Mouse (Mus musculus): ENCODE results near the gene Peak1. TPM values are rescaled to one million over a fixed set of nuclear protein-coding genes. Genes with fewer than 3 reads are reported as not detected.
A peak's percentile ranks its signal among the peaks of the same experiment; 100 is the strongest.

Peak1 gene
- polyA plus RNA-seq, 1 experiment, result 33.7 TPM

GRCm38 (mm10) chr9:56160341-56161141 is 257.3 kb downstream of the Peak1 start:
- Histone ChIP-seq H3K4me3 (ENCODE audit: insufficient read depth, low read length) (peak overlapping the region; percentile 68), H3K27ac (ENCODE audit: insufficient read depth, low read depth, low read length) (no peak overlapping the region; the same call in 1 of the 2 replicates), H3K4me1 (ENCODE audit: control insufficient read depth, insufficient read depth, low read length) (peaks cover 15% of the 10 kb centered on the region)
- TF ChIP-seq CTCF (IDR thresholded peaks at IDR 0.05; ENCODE audit: low read depth, low read length) (no peak), POLR2A (IDR thresholded peaks at IDR 0.05; ENCODE audit: borderline replicate concordance, low read depth, low read length) (no peak)

GRCm38 (mm10) chr9:56159456-56159855 is 258.4 kb downstream of the Peak1 start:
- TF ChIP-seq POLR2A (IDR thresholded peaks at IDR 0.05; ENCODE audit: borderline replicate concordance, low read depth, low read length) (no peak), CTCF (IDR thresholded peaks at IDR 0.05; ENCODE audit: low read depth, low read length) (no peak)
- Histone ChIP-seq H3K4me1 (ENCODE audit: control insufficient read depth, insufficient read depth, low read length) (peaks cover 12% of the 10 kb centered on the region), H3K27ac (ENCODE audit: insufficient read depth, low read depth, low read length) (no peak overlapping the region), H3K4me3 (ENCODE audit: insufficient read depth, low read length) (no peak overlapping the region; the same call in 1 of the 2 replicates)

GRCm38 (mm10) chr9:56158077-56158476 is 259.8 kb downstream of the Peak1 start:
- Histone ChIP-seq H3K27ac (ENCODE audit: insufficient read depth, low read depth, low read length) (no peak overlapping the region), H3K4me1 (ENCODE audit: control insufficient read depth, insufficient read depth, low read length) (peaks cover 18% of the 10 kb centered on the region), H3K4me3 (ENCODE audit: insufficient read depth, low read length) (no peak overlapping the region)
- no peak for TF ChIP-seq CTCF (IDR thresholded peaks at IDR 0.05; ENCODE audit: low read depth, low read length)

GRCm38 (mm10) chr9:56154572-56154971 is 263.3 kb downstream of the Peak1 start:
- H3K4me1 ChIP-seq (ENCODE audit: control insufficient read depth, insufficient read depth, low read length), result peaks cover 26% of the 10 kb centered on the region
- no peak overlapping the region for H3K27ac ChIP-seq (ENCODE audit: insufficient read depth, low read depth, low read length)
- no peak overlapping the region for H3K4me3 ChIP-seq (ENCODE audit: insufficient read depth, low read length)
- TF ChIP-seq CTCF (IDR thresholded peaks at IDR 0.05; ENCODE audit: low read depth, low read length) (no peak), POLR2A (IDR thresholded peaks at IDR 0.05; ENCODE audit: borderline replicate concordance, low read depth, low read length) (no peak)

- H3K27ac ChIP-seq (ENCODE audit: insufficient read depth, low read depth, low read length), result peak overlapping the region; percentile 85
- H3K4me3 ChIP-seq (ENCODE audit: insufficient read depth, low read length), result 0 out of 2 replicates have a peak overlapping the region, but pooled peaks have one; percentile 8
- H3K4me1 ChIP-seq (ENCODE audit: control insufficient read depth, insufficient read depth, low read length), result peaks cover 21% of the 10 kb centered on the region
- TF ChIP-seq CTCF (IDR thresholded peaks at IDR 0.05; ENCODE audit: low read depth, low read length) (no peak), POLR2A (IDR thresholded peaks at IDR 0.05; ENCODE audit: borderline replicate concordance, low read depth, low read length) (no peak)
Observed at GRCm38 (mm10) chr9:56152482-56153007, 265.3 kb downstream of the Peak1 start.

- Histone ChIP-seq H3K4me3 (ENCODE audit: insufficient read depth, low read length) (no peak overlapping the region), H3K4me1 (ENCODE audit: control insufficient read depth, insufficient read depth, low read length) (peaks cover 21% of the 10 kb centered on the region), H3K27ac (ENCODE audit: insufficient read depth, low read depth, low read length) (peak overlapping the region; percentile 85)
- TF ChIP-seq POLR2A (IDR thresholded peaks at IDR 0.05; ENCODE audit: borderline replicate concordance, low read depth, low read length) (no peak), CTCF (IDR thresholded peaks at IDR 0.05; ENCODE audit: low read depth, low read length) (no peak)
Observed at GRCm38 (mm10) chr9:56151745-56152481, 266.0 kb downstream of the Peak1 start.

Other genes starting within 250 kb of the Peak1 start
- 40.0 and 40.3 TPM in 2 replicates for gene Hmg20a, start 542 bp upstream of the Peak1 start, polyA plus RNA-seq (2012; ENCODE audit: insufficient read depth, insufficient read length, missing spikeins)

Measured in bone marrow macrophage, adult 2 months (primary cell).